Mouse (Mus musculus) lung, postnatal 0 days (tissue): Measurements from ENCODE around the gene Pknox2.

Source experiments
- CTCF ChIP-seq: IDR thresholded peaks from 2 replicates; pipeline ENCODE4 v1.5.1; 2016; ENCODE audit warnings: antibody characterized with exemption, mild to moderate bottlenecking
- EP300 ChIP-seq: IDR thresholded peaks from 2 replicates; pipeline ENCODE4 v1.6.1; 2016; ENCODE audit warnings: antibody characterized with exemption, mild to moderate bottlenecking, control low read depth

DNA sequence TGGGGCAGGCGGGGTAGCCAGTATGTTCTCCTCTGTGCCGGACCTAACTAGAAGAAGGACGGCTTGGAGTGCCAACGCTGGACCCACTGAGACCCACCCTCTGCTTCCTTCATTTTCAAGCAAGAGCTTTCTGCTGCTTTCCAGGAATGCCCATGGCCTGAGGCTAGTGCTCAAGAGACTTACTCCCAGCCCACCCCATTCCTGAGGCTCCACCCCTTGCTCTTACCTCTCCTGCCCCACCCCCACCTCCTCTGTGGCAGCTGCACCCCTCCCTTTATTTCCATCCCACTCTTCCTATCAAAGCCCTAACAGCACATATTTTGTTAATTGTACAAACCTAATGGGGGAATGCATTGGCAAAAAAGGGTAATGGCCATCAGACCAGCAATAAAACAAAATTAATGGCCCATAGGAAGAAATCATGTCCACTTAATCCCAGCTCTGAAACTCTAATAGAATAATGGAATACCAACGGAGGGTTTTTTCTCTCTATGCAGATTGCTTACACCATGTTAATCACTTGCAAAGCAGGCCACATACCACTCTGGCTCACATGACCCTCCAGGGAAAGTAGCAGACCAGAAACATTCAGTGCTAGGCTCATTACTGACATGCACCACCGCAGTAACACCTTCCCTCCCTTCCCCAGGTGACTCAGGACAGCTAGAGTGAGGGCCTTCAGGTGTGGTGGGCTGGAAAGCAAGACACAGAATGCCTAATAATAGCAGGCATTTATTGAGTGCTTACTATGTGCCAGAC, 57.1 kb downstream of the Pknox2 start:
- TF ChIP-seq CTCF (no peak), EP300 (no peak)
